Mouse (Mus musculus) heart, embryonic 15.5 days (tissue): ENCODE measurements at regions not wholly inside any gene's neighbourhood (a gene's known extent, or its start where the extent isn't known, plus 50 kb on each side); places are given as distances from the start of the nearest gene placed in this dataset. TPM values are rescaled to one million over a fixed set of nuclear protein-coding genes. Genes with fewer than 3 reads are reported as not detected.
A peak's percentile ranks its signal among the peaks of the same experiment; 100 is the strongest.
"Not testable (repeated sequence)": the region's sequence is repeated elsewhere in the genome, so short reads cannot be mapped to it uniquely, and the experiment has no call there.

Experiments used
- ATAC-seq: fragments of 200-750 bp; cut with Nextera tagmentation; replicated peaks from 2 replicates; pipeline ENCODE4 v1.8.0; 2017; ENCODE audit warnings: low read depth, moderate TSS enrichment; ENCODE audit not compliant: insufficient number of reproducible peaks, insufficient read depth, low FRiP score
- H3K27ac ChIP-seq: fragments of 300-500 bp; sonication (generic); 2 replicates; pipeline ENCODE4 v1.5.1; 2015; ENCODE audit warnings: mild to moderate bottlenecking, inconsistent platforms
- H3K27me3 ChIP-seq: fragments of 300-500 bp; sonication (generic); 2 replicates; pipeline ENCODE4 v1.6.1; 2015; ENCODE audit warnings: inconsistent platforms
- H3K36me3 ChIP-seq: fragments of 300-500 bp; sonication (generic); 2 replicates; pipeline ENCODE4 v1.6.1; 2015; ENCODE audit warnings: mild to moderate bottlenecking, inconsistent platforms
- H3K4me1 ChIP-seq: fragments of 300-500 bp; sonication (generic); replicated peaks from 2 replicates; pipeline ENCODE4 v1.6.1; 2015; ENCODE audit warnings: inconsistent platforms
- H3K4me2 ChIP-seq: fragments of 300-500 bp; sonication (generic); 2 replicates; pipeline ENCODE4 v1.6.1; 2015; ENCODE audit warnings: inconsistent platforms, mild to moderate bottlenecking, moderate library complexity
- H3K4me3 ChIP-seq: fragments of 300-500 bp; sonication (generic); 2 replicates; pipeline ENCODE4 v1.5.1; 2015; ENCODE audit warnings: mild to moderate bottlenecking, inconsistent platforms
- H3K9ac ChIP-seq: fragments of 300-500 bp; sonication (generic); 2 replicates; pipeline ENCODE4 v1.6.1; 2015; ENCODE audit warnings: mild to moderate bottlenecking, inconsistent platforms
- H3K9me3 ChIP-seq: fragments of 300-500 bp; sonication (generic); replicated peaks from 2 replicates; pipeline ENCODE4 v1.6.1; 2016; ENCODE audit warnings: inconsistent platforms
- WGBS: fragments of 180-500 bp; shearing (Covaris S2); methylation state at CpG from one replicate; pipeline ENCODE4 v1.1.7; 2015; ENCODE audit warnings: mixed read lengths; 5-methylcytosine and 5-hydroxymethylcytosine counted together
- microRNA-seq: library from miRNA; unstranded; fragments of <30 nt; microRNA quantifications from one replicate; pipeline ENCODE4, GENCODE M21; 2016

DNA sequence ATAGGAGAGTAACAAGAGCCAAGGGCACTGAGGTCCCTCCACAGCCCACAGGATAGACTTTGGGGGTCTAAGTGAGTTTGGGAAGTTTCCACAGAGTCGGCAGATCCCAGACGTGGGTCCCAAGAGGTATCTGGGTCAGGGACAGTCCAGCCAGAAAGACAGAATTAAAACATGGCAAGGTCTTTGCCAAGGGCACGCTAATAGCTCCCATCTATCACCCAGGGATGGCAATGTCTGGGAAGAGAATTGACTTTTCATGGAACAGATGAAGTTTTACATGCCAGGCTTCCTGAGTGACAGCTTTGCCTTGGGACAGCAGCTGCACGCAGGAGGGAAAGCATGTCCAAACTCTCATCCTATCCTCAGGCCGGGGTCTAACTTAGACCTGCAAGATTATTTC, 563.5 kb downstream of the Gm10330 start:
- not testable (repeated sequence) for H3K27ac ChIP-seq, H3K4me2 ChIP-seq, H3K9ac ChIP-seq, H3K4me1 ChIP-seq, H3K36me3 ChIP-seq, ATAC-seq, H3K4me3 ChIP-seq, H3K27me3 ChIP-seq, H3K9me3 ChIP-seq
- 63% methylated on average over 1 of the region's 5 CpGs for WGBS

DNA sequence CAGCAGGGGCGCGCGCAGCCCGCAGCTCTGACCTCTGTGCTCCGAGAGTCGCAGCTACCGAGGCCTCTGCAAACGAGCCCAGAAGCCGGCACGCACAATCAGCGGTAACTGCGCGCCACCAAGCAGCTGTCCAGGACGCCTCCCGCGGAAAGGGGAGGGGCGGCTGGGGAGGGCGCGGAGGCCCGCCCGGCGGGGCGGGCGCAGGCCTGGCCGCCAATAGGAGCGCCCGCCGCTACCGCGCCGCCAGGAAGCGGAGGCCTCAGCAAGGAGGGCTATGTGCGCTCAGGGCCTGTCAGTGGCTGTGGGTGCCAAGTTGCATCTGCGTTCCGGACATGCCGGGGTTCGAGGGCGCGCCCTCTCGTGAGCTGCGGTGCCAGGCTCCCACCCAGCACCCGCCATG, 590.5 kb downstream of the Gm10330 start:
- peak; percentile 84 for ATAC-seq
- not testable (repeated sequence) for H3K36me3 ChIP-seq, H3K27ac ChIP-seq, H3K9me3 ChIP-seq, H3K4me1 ChIP-seq, H3K27me3 ChIP-seq
- peak overlapping the region; percentile 56 for H3K4me3 ChIP-seq
- peak overlapping the region; percentile 50 for H3K9ac ChIP-seq
- H3K4me2 ChIP-seq = peak overlapping the region; percentile 68
- under 1% methylated on average over 31 of the region's 42 CpGs for WGBS

DNA sequence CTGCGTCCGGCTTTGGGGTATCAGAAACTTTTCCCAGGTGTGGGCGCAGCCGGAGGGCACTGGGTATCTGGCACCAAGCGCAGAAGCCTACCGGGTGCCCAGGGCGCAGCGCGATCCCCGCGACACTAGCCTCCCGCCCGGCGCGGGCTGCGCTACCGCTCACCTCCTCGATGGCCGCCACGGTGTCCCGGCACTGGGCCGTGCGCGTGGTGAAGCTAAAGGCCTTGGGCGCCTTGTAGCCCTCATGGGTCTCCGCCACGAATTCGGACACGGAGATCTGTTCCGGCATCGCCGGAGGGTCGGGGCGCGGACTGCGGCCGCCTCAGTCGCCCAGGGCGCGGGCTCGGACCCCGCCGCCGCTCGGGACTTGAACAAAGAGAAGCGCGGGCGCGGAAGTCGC, 591.0 kb downstream of the Gm10330 start:
- peak overlapping the region; percentile 50 for H3K9ac ChIP-seq
- peak overlapping the region; percentile 56 for H3K4me3 ChIP-seq
- WGBS = under 1% methylated on average over 41 of the region's 50 CpGs
- ATAC-seq, H3K4me1 ChIP-seq, H3K9me3 ChIP-seq, H3K36me3 ChIP-seq, H3K27me3 ChIP-seq, H3K27ac ChIP-seq: not testable (repeated sequence)
- peak overlapping the region; percentile 68 for H3K4me2 ChIP-seq

Small RNA genes in the stretch of these regions (microRNA-seq; reads per million reads assigned to microRNA genes)
- not detected for gene Gm26140
